Mouse (Mus musculus) spleen, adult 2 months (tissue): ENCODE data around the gene Susd6.

Experiments used
- CTCF ChIP-seq: fragments of 200-500 bp; IDR thresholded peaks from 2 replicates; pipeline ENCODE4 v1.5.1; 2011; ENCODE audit warnings: mild to moderate bottlenecking, inconsistent platforms; ENCODE audit not compliant: insufficient read depth, insufficient read length, insufficient replicate concordance; ENCODE audit errors: extremely low read depth
- POLR2A ChIP-seq: fragments of 200-500 bp; IDR thresholded peaks from 2 replicates; pipeline ENCODE4 v1.6.1; 2011; ENCODE audit warnings: low read depth, low read length, inconsistent platforms

DNA sequence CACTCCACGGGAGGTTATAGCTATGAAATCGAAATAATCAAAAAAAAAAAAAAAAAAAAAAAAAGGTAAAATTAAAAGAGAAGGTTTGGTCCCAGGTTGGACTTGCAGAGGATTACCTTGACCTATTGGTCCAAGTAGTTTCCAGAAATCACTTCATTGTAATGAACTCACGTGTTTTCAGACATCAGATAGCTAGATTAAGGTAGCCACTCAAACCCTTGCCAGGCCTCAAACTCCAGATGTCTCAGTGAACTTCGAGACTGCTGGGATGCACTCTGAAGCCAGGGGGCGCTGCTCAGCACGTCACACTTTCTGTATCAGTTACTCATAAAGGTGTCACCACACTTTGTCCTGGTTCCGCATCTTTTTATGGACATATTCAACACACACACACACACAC is 127.5 kb downstream of the Susd6 start:
- TF ChIP-seq POLR2A (no peak), CTCF (peak; percentile 56; the same call in 1 of the 2 replicates)
